Mouse (Mus musculus) stomach, postnatal 0 days (tissue): ENCODE results near the gene Zmym5. TPM values are rescaled to one million over a fixed set of nuclear protein-coding genes. Genes with fewer than 3 reads are reported as not detected.

Source experiments
- ATAC-seq: fragments of 200-750 bp; cut with Nextera tagmentation; 2 replicates; pipeline ENCODE4 v1.8.0; 2017; ENCODE audit not compliant: low FRiP score, low TSS enrichment
- DNase-seq: peaks from one replicate; pipeline ENCODE4 v3.0.0-alpha.2; 2016; ENCODE audit warnings: low spot score
- H3K27ac ChIP-seq: fragments of 300-500 bp; sonication (generic); replicated peaks from 2 replicates; pipeline ENCODE4 v1.5.1; 2014; ENCODE audit warnings: mild to moderate bottlenecking, control low read depth
- H3K27me3 ChIP-seq: fragments of 300-500 bp; sonication (generic); 2 replicates; pipeline ENCODE4 v1.6.1; 2014; ENCODE audit warnings: low read length; ENCODE audit not compliant: control insufficient read depth, insufficient read depth
- H3K36me3 ChIP-seq: fragments of 300-500 bp; sonication (generic); 2 replicates; pipeline ENCODE4 v1.6.1; 2014; ENCODE audit warnings: low read length, mixed read lengths; ENCODE audit not compliant: control insufficient read depth, insufficient read depth
- H3K4me1 ChIP-seq: fragments of 300-500 bp; sonication (generic); replicated peaks from 2 replicates; pipeline ENCODE4 v1.6.1; 2014; ENCODE audit warnings: antibody characterized with exemption; ENCODE audit not compliant: control insufficient read depth, insufficient read depth
- H3K4me2 ChIP-seq: fragments of 300-500 bp; sonication (generic); replicated peaks from 2 replicates; pipeline ENCODE4 v1.6.1; 2014; ENCODE audit warnings: low read depth, mild to moderate bottlenecking, control low read depth, moderate library complexity
- H3K4me3 ChIP-seq: fragments of 300-500 bp; sonication (generic); 2 replicates; pipeline ENCODE4 v1.5.1; 2014; ENCODE audit warnings: low read depth, low read length, control low read depth
- H3K9ac ChIP-seq: fragments of 300-500 bp; sonication (generic); 2 replicates; pipeline ENCODE4 v1.6.1; 2014; ENCODE audit warnings: mild to moderate bottlenecking, low read length, control low read depth, mixed read lengths
- H3K9me3 ChIP-seq: fragments of 300-500 bp; sonication (generic); 2 replicates; pipeline ENCODE4 v1.6.1; 2016; ENCODE audit warnings: low read length; ENCODE audit not compliant: control insufficient read depth
- CTCF ChIP-seq: IDR thresholded peaks from 2 replicates; pipeline ENCODE4 v1.5.1; 2016; ENCODE audit warnings: antibody characterized with exemption, low read depth, mild to moderate bottlenecking, moderate library complexity
- EP300 ChIP-seq: optimal IDR thresholded peaks from 2 replicates; pipeline ENCODE3; 2016; ENCODE audit warnings: antibody characterized with exemption
- WGBS: fragments of 180-500 bp; shearing (Covaris S2); extraction: QIAGEN DNeasy Blood & Tissue Kit; methylation state at CpG from one replicate; pipeline ENCODE4 v1.1.7; 2014; 5-methylcytosine and 5-hydroxymethylcytosine counted together
- polyA plus RNA-seq: library from polyadenylated mRNA; unstranded; fragments of >200 nt; fragmentation: Nextera tagmentation; extraction: Ambion mirVana; gene quantifications from 2 replicates; pipeline ENCODE4 v1.2.1, GENCODE M21; 2015

Gene Zmym5
- polyA plus RNA-seq, 1 experiment from 2014 or later, result 14.9 TPM

GRCm38 (mm10) chr14:56751282-56751681 is 60.2 kb downstream of the Zmym5 start:
- Histone ChIP-seq H3K4me3 (no peak overlapping the region), H3K27me3 (no peaks in the 10 kb centered on the region), H3K9ac (no peak overlapping the region), H3K27ac (no peak overlapping the region), H3K4me1 (no peaks in the 10 kb centered on the region), H3K9me3 (no peaks in the 10 kb centered on the region), H3K4me2 (no peak overlapping the region), H3K36me3 (peaks cover 3% of the 10 kb centered on the region)
- DNase-seq (no peak), ATAC-seq (no peak)
- no peak for TF ChIP-seq CTCF
- TF ChIP-seq EP300, result no peak
- WGBS, result 81% methylated on average over 4 of the region's 4 CpGs

Other genes with a start within 250 kb of the Zmym5 start
- 1.9 and 2.2 TPM in 2 replicates for gene Cenpj, start 236.3 kb downstream of the Zmym5 start, polyA plus RNA-seq
- gene Parp4, start 236.1 kb downstream of the Zmym5 start, polyA plus RNA-seq, result 6.6 and 7.2 TPM in 2 replicates
- 15.7 and 17.7 TPM in 2 replicates for gene Mphosph8, start 143.5 kb downstream of the Zmym5 start, polyA plus RNA-seq
- gene Pspc1, start 33.4 kb downstream of the Zmym5 start, polyA plus RNA-seq, result 11.3 and 11.8 TPM in 2 replicates
- gene Zmym2, start 74.9 kb upstream of the Zmym5 start, polyA plus RNA-seq, result 11.1 and 11.3 TPM in 2 replicates
- gene Gja3, start 246.4 kb upstream of the Zmym5 start, polyA plus RNA-seq, result 0.05 and 0.23 TPM in 2 replicates